Mouse (Mus musculus) forebrain, embryonic 13.5 days (tissue): ENCODE data around the gene Iqsec1. TPM values are rescaled to one million over a fixed set of nuclear protein-coding genes. Genes with fewer than 3 reads are reported as not detected.
"Not testable (repeated sequence)": the region's sequence is repeated elsewhere in the genome, so short reads cannot be mapped to it uniquely, and the experiment has no call there.

ENCODE experiments used
- ATAC-seq: fragments of 200-750 bp; cut with Nextera tagmentation; 2 replicates; pipeline ENCODE4 v1.8.0; 2017
- H3K27ac ChIP-seq: fragments of 300-500 bp; sonication (generic); 2 replicates; pipeline ENCODE4 v1.5.1; 2015; ENCODE audit warnings: inconsistent platforms, mild to moderate bottlenecking, moderate library complexity
- H3K27me3 ChIP-seq: fragments of 300-500 bp; sonication (generic); 2 replicates; pipeline ENCODE4 v1.6.1; 2015; ENCODE audit warnings: mild to moderate bottlenecking, inconsistent platforms
- H3K36me3 ChIP-seq: fragments of 300-500 bp; sonication (generic); 2 replicates; pipeline ENCODE4 v1.6.1; 2015; ENCODE audit warnings: mild to moderate bottlenecking, inconsistent platforms; ENCODE audit not compliant: poor library complexity, severe bottlenecking
- H3K4me1 ChIP-seq: fragments of 300-500 bp; sonication (generic); 2 replicates; pipeline ENCODE4 v1.6.1; 2015; ENCODE audit warnings: inconsistent platforms
- H3K4me2 ChIP-seq: fragments of 300-500 bp; sonication (generic); 2 replicates; pipeline ENCODE4 v1.6.1; 2015; ENCODE audit warnings: inconsistent platforms, mild to moderate bottlenecking, moderate library complexity
- H3K4me3 ChIP-seq: fragments of 300-500 bp; sonication (generic); 2 replicates; pipeline ENCODE4 v1.5.1; 2015; ENCODE audit warnings: mild to moderate bottlenecking, inconsistent platforms
- H3K9ac ChIP-seq: fragments of 300-500 bp; sonication (generic); 2 replicates; pipeline ENCODE4 v1.6.1; 2015; ENCODE audit warnings: mild to moderate bottlenecking, inconsistent platforms
- H3K9me3 ChIP-seq: fragments of 300-500 bp; sonication (generic); replicated peaks from 2 replicates; pipeline ENCODE4 v1.6.1; 2016; ENCODE audit warnings: inconsistent platforms
- WGBS: fragments of 180-500 bp; shearing (Covaris S2); methylation state at CpG from one replicate; pipeline ENCODE4 v1.1.7; 2015; 5-methylcytosine and 5-hydroxymethylcytosine counted together
- polyA plus RNA-seq: library from polyadenylated mRNA; unstranded; fragments of >200 nt; fragmentation: Nextera tagmentation; extraction: Ambion mirVana; gene quantifications from 2 replicates; pipeline ENCODE4 v1.2.1, GENCODE M21; 2015

The Iqsec1 gene
- polyA plus RNA-seq, 1 experiment from 2014 or later = 10.0 TPM

DNA sequence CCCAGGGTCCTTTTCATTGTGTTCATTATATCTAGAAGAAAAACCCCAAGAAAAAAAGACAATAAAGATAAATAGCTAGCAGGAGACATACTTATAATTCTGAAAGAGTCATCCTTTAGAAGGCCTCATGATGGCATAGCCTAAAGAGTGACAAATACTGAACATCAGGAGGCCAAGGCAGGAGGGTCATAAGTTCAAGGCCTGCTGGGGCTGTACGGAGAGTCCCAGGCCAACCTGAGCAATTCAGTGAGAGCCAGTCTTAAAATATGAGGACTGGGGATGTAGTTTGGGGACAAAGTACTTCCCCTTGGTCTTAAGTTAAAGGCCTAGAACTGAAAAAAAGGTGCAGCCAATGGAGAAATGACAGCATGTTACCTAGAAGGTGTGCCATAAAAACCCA is 301.7 kb downstream of the Iqsec1 start:
- Histone ChIP-seq H3K4me2 (no peak overlapping the region), H3K36me3 (peaks cover 67% of the 10 kb centered on the region), H3K9ac (no peak overlapping the region), H3K4me3 (no peak overlapping the region), H3K27me3 (no peaks in the 10 kb centered on the region), H3K9me3 (no peaks in the 10 kb centered on the region), H3K4me1 (no peaks in the 10 kb centered on the region), H3K27ac (no peak overlapping the region)
- ATAC-seq = no peak
- WGBS = 63% methylated on average over 1 of the region's 1 CpGs

DNA sequence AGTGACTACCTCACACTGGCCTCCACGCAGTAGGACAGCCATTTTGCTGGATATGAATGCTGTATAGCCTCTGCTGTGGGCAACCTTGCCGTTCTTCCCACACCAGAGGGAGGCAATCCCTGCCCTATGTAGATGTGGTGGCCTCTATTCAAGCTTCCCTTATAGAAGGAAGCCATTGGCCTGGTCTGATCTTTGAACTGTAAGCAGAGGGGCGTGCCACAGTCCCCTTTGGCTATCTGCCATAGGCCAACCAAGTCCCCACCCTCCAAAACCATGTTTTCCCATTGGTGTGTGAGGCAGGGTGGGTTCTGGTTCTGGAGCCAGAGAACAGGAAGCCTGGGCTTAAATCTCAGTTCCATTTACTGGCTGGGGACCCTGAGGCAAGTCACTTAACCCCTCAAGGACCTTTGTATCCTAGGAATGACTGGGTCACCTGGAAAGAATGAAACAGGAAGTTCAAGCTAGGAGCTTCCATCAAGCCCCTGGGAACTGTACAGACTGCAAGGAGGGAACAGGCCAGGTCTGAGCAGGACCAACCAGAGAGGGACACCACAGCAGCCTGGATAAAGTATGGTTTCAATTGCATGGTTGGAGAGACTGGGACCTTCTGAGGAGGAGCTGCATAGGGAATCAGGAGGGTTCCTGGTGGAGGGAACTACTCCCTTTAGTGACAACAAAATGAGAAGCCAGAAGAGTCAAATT is 304.5 kb downstream of the Iqsec1 start:
- H3K9ac ChIP-seq = no peak overlapping the region
- H3K9me3 ChIP-seq = no peaks in the 10 kb centered on the region
- 92% methylated on average over 3 of the region's 3 CpGs for WGBS
- no peak for ATAC-seq
- H3K4me3 ChIP-seq = no peak overlapping the region
- no peaks in the 10 kb centered on the region for H3K27me3 ChIP-seq
- no peak overlapping the region for H3K27ac ChIP-seq
- peaks cover 57% of the 10 kb centered on the region for H3K36me3 ChIP-seq
- no peaks in the 10 kb centered on the region for H3K4me1 ChIP-seq
- no peak overlapping the region for H3K4me2 ChIP-seq

GRCm38 (mm10) chr6:90680401-90680800 is 308.1 kb downstream of the Iqsec1 start:
- no peak overlapping the region for H3K9ac ChIP-seq
- H3K4me3 ChIP-seq = no peak overlapping the region
- no peak overlapping the region for H3K4me2 ChIP-seq
- no peaks in the 10 kb centered on the region for H3K27me3 ChIP-seq
- ATAC-seq = no peak
- WGBS = 92% methylated on average over 12 of the region's 12 CpGs
- no peaks in the 10 kb centered on the region for H3K4me1 ChIP-seq
- H3K27ac ChIP-seq = no peak overlapping the region
- H3K9me3 ChIP-seq = no peaks in the 10 kb centered on the region
- H3K36me3 ChIP-seq = peaks cover 70% of the 10 kb centered on the region

- Histone ChIP-seq H3K27ac (no peak overlapping the region), H3K9me3 (no peaks in the 10 kb centered on the region), H3K4me1 (no peaks in the 10 kb centered on the region), H3K36me3 (peaks cover 72% of the 10 kb centered on the region), H3K27me3 (no peaks in the 10 kb centered on the region), H3K4me3 (no peak overlapping the region), H3K9ac (no peak overlapping the region), H3K4me2 (no peak overlapping the region)
- no peak for ATAC-seq
- WGBS = 48% methylated on average over 4 of the region's 4 CpGs
Observed at GRCm38 (mm10) chr6:90678759-90679158, 309.7 kb downstream of the Iqsec1 start.

DNA sequence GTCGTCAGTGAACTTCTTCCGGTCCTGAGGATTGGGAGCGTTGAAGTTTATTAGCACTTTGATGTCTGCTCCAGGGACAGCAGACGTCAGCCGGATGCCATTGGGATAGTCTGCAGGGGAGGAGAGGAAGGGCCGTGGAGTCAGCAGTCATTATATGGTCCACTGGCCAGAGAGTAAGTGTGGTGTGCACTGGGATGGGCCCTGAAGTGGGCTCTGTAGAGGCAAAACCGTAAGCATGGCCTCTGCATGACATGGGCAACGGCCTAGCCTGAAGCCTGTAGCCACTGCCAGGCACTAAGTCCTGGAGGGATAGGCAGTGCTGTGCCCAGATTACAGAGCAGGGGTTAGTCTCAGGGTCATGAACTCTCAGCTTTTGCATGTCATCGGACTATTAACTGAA is 319.8 kb downstream of the Iqsec1 start:
- Histone ChIP-seq H3K9me3 (no peaks in the 10 kb centered on the region), H3K4me3 (no peak overlapping the region), H3K4me1 (no peaks in the 10 kb centered on the region), H3K27ac (no peak overlapping the region), H3K4me2 (no peak overlapping the region), H3K36me3 (peaks cover 97% of the 10 kb centered on the region), H3K27me3 (no peaks in the 10 kb centered on the region), H3K9ac (no peak overlapping the region)
- ATAC-seq = no peak
- WGBS = 94% methylated on average over 9 of the region's 9 CpGs

- peaks cover 81% of the 10 kb centered on the region for H3K36me3 ChIP-seq
- H3K27me3 ChIP-seq = no peaks in the 10 kb centered on the region
- no peak for ATAC-seq
- peaks cover 5% of the 10 kb centered on the region; the same call in 1 of the 2 replicates for H3K4me1 ChIP-seq
- 87% methylated on average over 11 of the region's 11 CpGs for WGBS
- H3K4me2 ChIP-seq = no peak overlapping the region
- H3K4me3 ChIP-seq = no peak overlapping the region
- H3K9me3 ChIP-seq = no peaks in the 10 kb centered on the region
- no peak overlapping the region for H3K27ac ChIP-seq
- no peak overlapping the region for H3K9ac ChIP-seq
Observed at GRCm38 (mm10) chr6:90663736-90664135, 324.7 kb downstream of the Iqsec1 start.

DNA sequence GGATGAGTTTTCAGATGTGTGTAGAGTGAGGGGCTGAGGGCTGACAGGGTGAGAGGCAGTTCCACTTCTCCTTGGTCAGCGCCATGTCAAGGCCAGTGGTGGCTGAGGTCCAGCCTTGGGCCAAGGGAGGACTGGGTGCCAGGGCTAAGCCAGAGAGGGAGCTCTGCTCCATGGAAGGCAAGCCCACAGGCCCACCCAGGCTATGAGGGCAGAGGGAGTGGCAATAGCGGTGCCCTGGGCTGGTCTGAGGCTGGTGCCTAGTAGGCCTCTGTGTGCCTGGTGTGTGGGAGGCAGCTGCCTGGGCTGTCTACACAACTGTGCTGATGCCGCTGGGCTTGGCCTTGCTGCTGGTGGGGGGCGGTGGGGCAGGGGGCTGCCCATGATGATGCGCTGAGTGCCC is 326.3 kb downstream of the Iqsec1 start:
- H3K36me3 ChIP-seq = peaks cover 65% of the 10 kb centered on the region
- peak; percentile 41; the same call in 1 of the 2 replicates for ATAC-seq
- H3K9ac ChIP-seq = no peak overlapping the region
- no peaks in the 10 kb centered on the region for H3K27me3 ChIP-seq
- no peak overlapping the region for H3K27ac ChIP-seq
- H3K4me1 ChIP-seq = peaks cover 5% of the 10 kb centered on the region; the same call in 1 of the 2 replicates
- WGBS = 97% methylated on average over 5 of the region's 5 CpGs
- no peaks in the 10 kb centered on the region for H3K9me3 ChIP-seq
- no peak overlapping the region for H3K4me2 ChIP-seq
- H3K4me3 ChIP-seq = no peak overlapping the region

GRCm38 (mm10) chr6:90661029-90661399 is 327.5 kb downstream of the Iqsec1 start:
- peaks cover 53% of the 10 kb centered on the region for H3K36me3 ChIP-seq
- H3K9me3 ChIP-seq = no peaks in the 10 kb centered on the region
- no peak overlapping the region for H3K27ac ChIP-seq
- no peaks in the 10 kb centered on the region for H3K27me3 ChIP-seq
- H3K9ac ChIP-seq = no peak overlapping the region
- ATAC-seq = no peak
- WGBS = 88% methylated on average over 11 of the region's 11 CpGs
- no peak overlapping the region for H3K4me3 ChIP-seq
- H3K4me1 ChIP-seq = peaks cover 5% of the 10 kb centered on the region; the same call in 1 of the 2 replicates
- H3K4me2 ChIP-seq = no peak overlapping the region

DNA sequence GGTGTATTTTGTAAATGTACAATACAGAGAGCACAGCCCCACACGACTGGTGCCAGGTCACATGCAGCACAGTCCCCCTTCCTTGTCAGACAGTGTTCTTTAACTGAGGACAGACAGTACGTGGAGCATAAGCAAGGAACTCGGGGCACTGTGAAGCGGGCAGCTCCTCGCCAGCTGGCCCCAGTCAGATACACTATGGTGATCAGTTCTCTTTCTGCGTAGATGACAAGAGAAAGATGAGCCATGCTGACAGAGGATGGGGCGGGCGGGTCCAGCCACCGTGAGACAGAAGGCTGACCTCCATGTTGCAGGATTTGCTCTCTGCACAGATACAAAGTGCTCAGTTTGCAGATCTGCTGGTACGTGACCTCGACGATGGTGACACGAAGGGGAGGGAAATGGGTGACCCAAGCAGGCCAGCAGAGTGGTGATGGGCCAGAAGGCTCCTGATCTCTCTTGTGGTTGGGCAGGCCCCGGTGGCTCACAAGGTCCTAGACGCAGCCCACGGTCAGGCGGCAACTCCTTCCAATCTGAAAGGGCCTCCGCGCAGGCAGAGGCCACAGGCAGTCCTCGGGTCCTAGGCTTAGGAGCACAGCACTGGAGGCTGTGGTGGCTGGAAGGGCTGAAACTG is 328.0 kb downstream of the Iqsec1 start:
- 89% methylated on average over 20 of the region's 20 CpGs for WGBS
- H3K9ac ChIP-seq = no peak overlapping the region

GRCm38 (mm10) chr6:90659913-90660312 is 328.6 kb downstream of the Iqsec1 start:
- 87% methylated on average over 2 of the region's 2 CpGs for WGBS
- no peaks in the 10 kb centered on the region for H3K9me3 ChIP-seq
- ATAC-seq = no peak

More for the DNA sequence above, 328.0 kb downstream of the Iqsec1 start:
- Histone ChIP-seq H3K9me3 (no peaks in the 10 kb centered on the region), H3K4me2 (no peak overlapping the region), H3K4me3 (no peak overlapping the region), H3K27me3 (no peaks in the 10 kb centered on the region), H3K27ac (no peak overlapping the region), H3K36me3 (peaks cover 48% of the 10 kb centered on the region), H3K4me1 (peaks cover 5% of the 10 kb centered on the region; the same call in 1 of the 2 replicates)
- ATAC-seq = no peak

DNA sequence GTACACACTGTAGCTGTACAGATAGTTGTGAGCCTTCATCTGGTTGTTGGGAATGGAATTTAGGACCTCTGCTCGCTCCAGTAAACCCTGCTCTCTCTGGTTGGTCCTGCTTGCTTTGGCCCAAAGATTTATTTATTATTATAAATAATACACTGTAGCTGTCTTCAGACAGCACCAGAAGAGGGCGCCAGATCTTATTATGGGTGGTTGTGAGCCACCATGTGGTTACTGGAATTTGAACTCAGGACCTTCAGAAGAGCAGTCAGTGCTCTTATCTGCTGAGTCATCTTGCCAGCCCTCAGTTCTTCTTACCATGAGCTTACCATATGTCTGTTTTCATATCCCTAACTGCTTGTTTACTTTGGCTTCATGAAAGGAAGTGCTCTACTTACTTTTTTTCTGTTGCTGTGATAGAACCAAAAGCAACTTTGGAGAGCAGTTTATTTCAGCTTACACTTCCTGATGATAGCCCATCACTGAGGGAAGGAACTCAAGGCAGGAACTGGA is 332.1 kb downstream of the Iqsec1 start:
- H3K9ac ChIP-seq, H3K9me3 ChIP-seq, H3K4me2 ChIP-seq, H3K27me3 ChIP-seq, H3K4me3 ChIP-seq, H3K27ac ChIP-seq, H3K4me1 ChIP-seq, ATAC-seq: not testable (repeated sequence)
- WGBS = 78% methylated on average over 2 of the region's 2 CpGs
- peaks cover 13% of the 10 kb centered on the region for H3K36me3 ChIP-seq

More at GRCm38 (mm10) chr6:90659913-90660312, 328.6 kb downstream of the Iqsec1 start:
- Histone ChIP-seq H3K9ac (no peak overlapping the region), H3K4me3 (no peak overlapping the region), H3K4me1 (peaks cover 5% of the 10 kb centered on the region; the same call in 1 of the 2 replicates), H3K27me3 (no peaks in the 10 kb centered on the region), H3K4me2 (no peak overlapping the region), H3K36me3 (peaks cover 44% of the 10 kb centered on the region), H3K27ac (no peak overlapping the region)

DNA sequence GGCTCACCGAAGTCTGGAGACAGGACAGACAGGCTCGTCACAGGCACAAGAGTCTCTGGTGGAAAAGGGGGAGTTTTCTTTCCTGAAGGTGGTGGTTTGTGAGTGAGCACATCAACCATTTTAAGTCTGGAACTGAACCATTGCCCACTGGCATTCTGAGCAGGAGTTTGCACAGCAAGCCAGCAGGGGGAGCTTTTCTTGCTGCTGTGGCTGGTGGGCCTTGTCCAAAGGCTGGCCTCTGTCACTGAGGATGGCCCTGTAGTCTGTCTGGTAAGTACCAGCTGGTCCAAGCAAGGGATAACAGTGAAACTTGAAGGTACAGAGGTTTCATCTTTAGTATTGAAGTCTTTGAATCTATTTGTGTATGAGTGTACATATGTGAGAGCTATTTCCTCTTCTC is 334.7 kb downstream of the Iqsec1 start:
- no peak overlapping the region for H3K4me2 ChIP-seq
- ATAC-seq = no peak
- 65% methylated on average over 2 of the region's 2 CpGs for WGBS
- no peaks in the 10 kb centered on the region for H3K27me3 ChIP-seq
- H3K36me3 ChIP-seq = no peaks in the 10 kb centered on the region
- no peak overlapping the region for H3K4me3 ChIP-seq
- no peaks in the 10 kb centered on the region; the same call in 1 of the 2 replicates for H3K9me3 ChIP-seq
- no peaks in the 10 kb centered on the region for H3K4me1 ChIP-seq
- H3K9ac ChIP-seq = no peak overlapping the region
- H3K27ac ChIP-seq = no peak overlapping the region
